Mouse (Mus musculus): ENCODE measurements at regions not wholly inside any gene's neighbourhood (a gene's known extent, or its start where the extent isn't known, plus 50 kb on each side); places are given as distances from the start of the nearest gene placed in this dataset.
"Not testable (repeated sequence)": the region's sequence is repeated elsewhere in the genome, so short reads cannot be mapped to it uniquely, and the experiment has no call there.

DNA sequence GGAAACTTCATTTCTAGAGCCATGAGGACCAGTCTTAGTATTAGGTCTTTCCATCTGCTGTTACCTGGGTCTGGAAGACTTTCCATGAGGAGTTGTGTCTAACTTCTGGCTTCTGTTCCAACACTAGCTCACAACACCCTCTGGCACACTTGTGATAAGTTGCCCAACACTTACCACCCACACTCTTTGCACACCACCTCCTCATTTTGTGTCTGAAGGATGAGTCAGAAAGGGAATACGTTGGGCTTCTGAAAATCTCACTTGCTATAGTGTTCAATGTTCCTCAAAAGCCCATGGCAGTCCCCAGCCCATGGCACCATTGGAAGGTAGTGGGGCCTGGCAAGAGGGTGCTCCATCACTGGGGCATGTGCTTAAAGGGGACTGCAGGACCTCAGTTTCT, 161.5 kb downstream of the Cartpt start:
- DNase-seq (ENCODE audit: low spot score in 2 of 2), result peak in 1 of 2 experiments; percentile 69

- DNase-seq (ENCODE audit: low spot score in 2 of 2), result no peak
Measured at GRCm38 (mm10) chr13:99737271-99737670, 163.6 kb downstream of the Cartpt start.

GRCm38 (mm10) chr13:99729145-99729544, 171.7 kb downstream of the Cartpt start:
- no peak for DNase-seq (ENCODE audit: low spot score in 2 of 2)

DNA sequence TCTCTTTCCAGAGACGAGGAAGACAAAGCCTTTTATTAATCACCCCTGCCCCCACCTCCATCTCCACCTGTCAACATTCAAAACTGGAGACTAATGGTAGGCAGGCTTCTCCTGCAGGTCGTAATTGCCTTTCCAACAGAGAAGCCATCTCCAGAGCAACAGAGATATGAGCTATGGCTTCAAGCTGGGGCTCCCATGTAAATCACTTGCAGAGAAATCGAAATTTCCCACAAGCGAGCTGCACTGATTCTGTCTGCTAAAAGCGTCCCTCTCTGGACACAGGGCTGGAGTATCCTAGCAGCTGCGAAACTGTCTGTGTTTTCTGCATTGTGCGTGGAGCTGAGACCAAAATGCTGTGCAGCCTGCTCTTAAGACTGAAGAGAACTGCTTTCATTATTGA, 176.6 kb downstream of the Cartpt start:
- no peak for DNase-seq (ENCODE audit: low spot score in 2 of 2)

GRCm38 (mm10) chr13:99723237-99723981, 177.5 kb downstream of the Cartpt start:
- no peak for DNase-seq (ENCODE audit: low spot score in 2 of 2)

DNA sequence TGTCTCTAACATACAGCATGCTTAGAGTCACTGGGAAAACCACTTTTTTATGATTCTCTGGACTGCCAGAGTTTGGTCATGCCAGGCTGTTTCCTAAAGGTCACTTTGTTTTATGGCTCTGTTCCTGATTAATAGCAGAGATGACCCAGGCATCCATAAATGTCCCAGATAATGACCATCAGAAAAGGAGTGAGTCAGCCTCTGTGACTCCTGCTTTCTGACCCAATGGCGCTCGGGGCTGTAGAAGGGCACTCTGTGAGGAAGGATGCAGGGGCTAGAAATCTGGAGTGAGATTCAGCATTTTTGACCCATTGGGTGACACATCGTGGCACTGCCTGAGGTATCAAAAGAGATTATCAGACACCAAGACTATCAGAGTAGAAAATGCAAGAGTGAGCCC, 180.3 kb downstream of the Cartpt start:
- DNase-seq (ENCODE audit: low spot score in 2 of 2), result no peak

DNA sequence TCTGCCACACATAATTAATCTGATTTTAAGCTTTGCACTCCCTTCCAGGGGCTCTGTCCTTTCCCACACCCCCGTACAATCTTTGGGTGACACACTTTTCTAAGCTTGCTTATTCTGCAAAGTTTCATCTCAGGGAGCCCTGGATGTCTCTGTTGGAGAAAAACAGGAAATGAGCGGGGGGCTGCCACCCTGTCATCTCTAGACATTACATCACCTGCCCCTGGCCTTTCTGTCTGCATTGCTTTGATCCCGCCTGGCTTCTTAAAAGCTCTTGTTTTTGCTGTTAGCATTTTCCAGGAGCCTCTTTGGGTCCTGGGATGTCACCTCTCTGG, 180.2 kb upstream of the Map1b start:
- DNase-seq (ENCODE audit: low spot score in 2 of 2), result no peak

DNA sequence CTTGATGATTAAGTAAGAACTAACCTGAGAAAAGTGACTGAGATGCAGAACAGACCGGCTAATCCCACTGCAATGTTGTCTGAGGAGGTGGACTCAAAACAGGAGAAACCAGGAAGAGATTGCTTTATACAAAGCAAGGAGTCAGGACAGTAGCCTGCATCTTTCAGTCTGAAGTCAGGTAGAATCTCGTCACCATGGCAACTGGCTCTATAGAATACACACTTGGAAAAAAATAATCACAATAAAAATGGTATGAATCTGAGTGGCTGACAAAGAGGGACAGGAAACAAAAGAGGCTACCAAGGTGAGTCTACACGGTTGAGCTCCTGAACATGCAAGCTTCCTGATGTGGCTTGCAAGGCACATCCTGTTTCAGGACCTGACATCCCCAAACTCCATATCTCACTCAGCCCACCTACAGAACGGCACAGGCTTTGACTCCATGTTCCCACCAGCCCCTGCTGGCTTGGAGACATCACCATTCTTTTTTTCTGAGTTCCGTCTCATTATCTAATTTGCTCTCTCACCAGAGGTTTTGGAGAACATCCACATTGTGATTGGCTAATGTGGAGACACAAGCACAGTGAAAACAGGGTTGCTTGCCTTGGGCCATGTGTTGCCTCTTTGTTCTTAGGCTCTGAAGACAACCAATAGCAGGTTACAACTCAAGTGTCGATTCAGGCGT, 179.7 kb upstream of the Map1b start:
- no peak for DNase-seq (ENCODE audit: low spot score in 2 of 2)

DNA sequence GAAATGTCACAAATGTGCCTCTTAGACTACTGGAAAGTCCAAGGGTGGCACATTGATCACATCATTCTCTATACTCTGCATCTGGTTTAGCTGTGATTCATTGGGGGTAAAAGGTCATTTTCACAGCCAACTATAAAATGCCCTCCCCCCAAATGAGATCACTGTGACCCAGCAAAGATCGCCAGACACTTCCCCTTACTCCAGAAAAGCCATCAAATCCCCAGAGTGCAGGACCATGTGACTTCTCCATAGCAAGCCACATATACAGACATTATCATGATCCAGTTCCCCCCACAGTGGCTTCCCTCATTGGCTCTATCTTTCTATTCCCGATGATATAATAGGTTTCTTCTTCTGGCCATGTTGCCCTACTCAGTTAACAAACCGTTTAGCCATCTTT, 163.6 kb upstream of the Map1b start:
- DNase-seq (ENCODE audit: low spot score in 2 of 2), result no peak

DNA sequence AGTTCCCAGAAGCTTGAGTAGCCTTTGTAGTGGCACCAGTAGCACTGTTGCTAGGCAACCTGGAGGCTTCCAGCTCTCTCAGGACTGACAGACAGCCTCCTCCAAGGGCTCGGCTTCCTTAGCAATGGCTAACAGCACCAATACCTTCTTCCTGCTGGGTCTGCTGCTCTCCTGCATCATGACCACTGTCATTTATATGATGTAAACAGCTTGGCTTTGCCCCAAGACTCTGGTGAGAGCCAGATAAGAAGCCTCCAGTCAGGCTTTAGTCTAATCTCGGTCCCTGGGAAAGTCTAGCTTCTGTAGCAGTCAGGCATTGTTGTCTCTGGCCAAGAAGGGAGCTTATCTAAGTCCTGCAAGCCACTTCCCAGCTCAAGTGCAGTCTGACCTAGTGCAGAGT, 163.1 kb upstream of the Map1b start:
- no peak for DNase-seq (ENCODE audit: low spot score in 2 of 2)

GRCm38 (mm10) chr13:99676393-99676792, 160.1 kb upstream of the Map1b start:
- peak in 1 of 2 experiments; percentile 18 for DNase-seq (ENCODE audit: low spot score in 2 of 2)

- DNase-seq (ENCODE audit: low spot score in 2 of 2), result peak in 1 of 2 experiments; percentile 38
Measured at GRCm38 (mm10) chr13:99675951-99676350, 159.6 kb upstream of the Map1b start.

- no peak for DNase-seq (ENCODE audit: low spot score in 2 of 2)
Measured at GRCm38 (mm10) chr13:99672714-99673113, 156.4 kb upstream of the Map1b start.

GRCm38 (mm10) chr13:99671747-99672146, 155.4 kb upstream of the Map1b start:
- DNase-seq (ENCODE audit: low spot score in 2 of 2), result no peak

DNA sequence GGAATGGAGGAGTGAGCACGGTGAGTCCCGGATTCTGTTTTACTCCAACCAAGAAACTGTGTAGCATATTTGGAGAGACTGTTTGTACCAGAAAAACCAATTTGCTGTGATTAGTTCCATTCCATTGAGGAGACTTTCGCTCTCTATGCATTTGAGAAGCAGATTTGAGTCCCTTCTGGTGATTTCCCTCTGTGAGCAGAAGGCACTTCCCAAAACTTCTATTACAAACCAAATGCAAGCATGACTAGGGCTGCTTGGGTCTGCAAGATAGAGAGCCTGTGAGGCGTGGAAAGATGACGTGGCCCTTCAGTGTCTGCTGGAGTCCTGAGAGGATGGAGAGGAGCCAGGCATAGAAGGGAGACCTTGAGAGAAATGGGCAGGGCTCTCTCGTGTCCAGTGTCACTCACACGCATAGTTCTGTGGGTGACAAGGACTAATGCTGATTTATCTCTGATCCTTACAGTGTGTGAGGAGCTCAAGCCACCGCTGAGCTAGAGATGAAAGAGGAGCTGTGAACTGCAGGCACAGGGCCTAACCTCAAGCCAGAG, 153.7 kb upstream of the Map1b start:
- DNase-seq (ENCODE audit: low spot score in 2 of 2), result no peak

GRCm38 (mm10) chr13:99668613-99669012, 152.3 kb upstream of the Map1b start:
- DNase-seq (ENCODE audit: low spot score in 2 of 2), result no peak

- no peak for DNase-seq (ENCODE audit: low spot score in 2 of 2)
Measured at GRCm38 (mm10) chr13:99666086-99666485, 149.7 kb upstream of the Map1b start.

GRCm38 (mm10) chr13:99663422-99663821, 147.1 kb upstream of the Map1b start:
- DNase-seq (ENCODE audit: low spot score in 2 of 2), result not testable (repeated sequence)

- no peak for DNase-seq (ENCODE audit: low spot score in 2 of 2)
Measured at GRCm38 (mm10) chr13:99647661-99648204, 131.4 kb upstream of the Map1b start.

- DNase-seq (ENCODE audit: low spot score in 2 of 2), result no peak
Measured at GRCm38 (mm10) chr13:99644771-99645170, 128.4 kb upstream of the Map1b start.

DNA sequence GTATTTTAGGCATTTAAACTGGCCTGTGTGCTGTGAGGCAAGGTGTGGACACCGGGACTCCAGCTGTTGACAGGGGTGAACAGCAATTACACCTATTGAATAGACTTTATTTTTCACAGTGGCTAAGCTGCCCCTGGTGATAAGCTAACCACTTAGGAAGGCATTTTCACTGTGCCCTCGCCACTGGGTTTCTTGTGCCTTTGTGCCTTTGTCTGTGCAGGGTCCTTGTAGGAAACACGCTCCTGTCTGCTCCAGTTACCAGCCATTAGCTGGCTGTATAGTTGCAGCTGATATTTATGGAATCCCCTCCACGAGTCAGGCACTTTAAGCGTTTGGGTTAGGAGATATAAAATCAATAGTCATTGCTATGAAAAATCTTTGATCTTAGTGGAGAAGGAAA, 126.5 kb upstream of the Map1b start:
- no peak for DNase-seq (ENCODE audit: low spot score in 2 of 2)

DNA sequence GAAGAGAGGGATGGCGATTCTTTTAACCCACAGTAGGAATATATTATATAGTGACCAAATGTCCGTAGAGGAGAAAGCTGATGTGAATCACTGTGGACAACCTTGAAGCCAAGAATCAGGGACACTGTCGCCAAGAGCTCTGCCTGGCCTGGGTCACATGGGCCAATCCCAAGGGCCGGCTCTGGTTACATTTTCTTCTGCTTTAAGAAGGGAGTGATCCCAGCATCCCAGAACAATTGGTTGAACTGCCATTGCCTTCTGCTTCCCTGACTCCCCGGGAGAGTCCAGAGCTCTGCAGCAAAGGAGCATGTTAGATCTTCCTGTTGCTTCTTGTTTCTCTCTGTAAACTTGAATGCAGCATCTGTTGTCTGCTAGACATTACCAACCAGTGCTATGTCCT, 126.0 kb upstream of the Map1b start:
- DNase-seq (ENCODE audit: low spot score in 2 of 2), result no peak

All from left cerebral cortex, adult 8-10 months (tissue).